Mouse (Mus musculus): ENCODE results near the gene Rhod. TPM values are rescaled to one million over a fixed set of nuclear protein-coding genes. Genes with fewer than 3 reads are reported as not detected.
"Not testable (repeated sequence)": the region's sequence is repeated elsewhere in the genome, so short reads cannot be mapped to it uniquely, and the experiment has no call there.

The Rhod gene
- total RNA-seq, 4 experiments from 2014 or later = 5.1 to 6.7 (median 5.8) TPM

GRCm38 (mm10) chr19:4414631-4415030, 24.6 kb downstream of the Rhod start:
- no peak for DNase-seq (ENCODE audit: low spot score)

DNA sequence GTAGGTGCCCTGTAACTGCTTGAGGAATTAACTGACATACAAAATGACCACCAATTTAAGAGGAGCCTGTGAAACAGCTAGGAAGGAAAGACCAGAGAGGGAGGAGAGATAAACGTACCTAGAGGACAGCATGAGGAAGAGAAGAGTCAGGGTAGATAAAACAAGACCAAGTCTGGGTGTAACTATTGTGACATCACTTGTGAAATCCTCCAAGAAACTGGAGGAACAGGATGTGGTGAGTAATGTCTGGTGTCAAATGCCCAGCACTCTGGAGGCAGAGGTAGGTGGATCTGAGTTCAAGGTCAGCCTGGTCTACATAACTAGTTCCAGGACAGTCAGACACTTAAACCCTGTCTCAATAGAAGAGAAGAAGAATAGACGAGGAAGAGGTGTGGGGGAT, 30.2 kb downstream of the Rhod start:
- no peak for DNase-seq (ENCODE audit: low spot score)

DNA sequence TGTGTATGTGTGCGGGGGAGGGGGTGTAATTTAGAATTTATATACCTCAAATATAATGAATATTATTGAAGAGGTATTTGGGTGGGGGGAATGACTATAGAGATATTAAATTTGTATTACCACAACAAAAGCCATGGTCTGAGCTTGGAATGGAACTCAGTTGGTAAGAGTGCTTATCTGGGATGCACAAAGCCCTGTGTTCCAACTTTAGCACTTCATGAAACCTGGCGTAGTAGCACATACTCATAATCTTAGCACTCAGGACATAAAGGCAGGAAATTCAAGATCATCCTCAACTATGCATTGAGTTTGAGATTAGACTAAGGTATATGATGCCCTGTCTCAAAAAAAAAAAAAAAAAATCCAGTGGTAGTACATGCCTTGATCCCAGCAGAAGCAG, 34.4 kb downstream of the Rhod start:
- DNase-seq (ENCODE audit: low spot score) = no peak

- no peak for DNase-seq (ENCODE audit: low spot score)
Observed at GRCm38 (mm10) chr19:4398959-4399358, 40.3 kb downstream of the Rhod start.

GRCm38 (mm10) chr19:4398630-4398948, 40.6 kb downstream of the Rhod start:
- no peak for DNase-seq (ENCODE audit: low spot score)

DNA sequence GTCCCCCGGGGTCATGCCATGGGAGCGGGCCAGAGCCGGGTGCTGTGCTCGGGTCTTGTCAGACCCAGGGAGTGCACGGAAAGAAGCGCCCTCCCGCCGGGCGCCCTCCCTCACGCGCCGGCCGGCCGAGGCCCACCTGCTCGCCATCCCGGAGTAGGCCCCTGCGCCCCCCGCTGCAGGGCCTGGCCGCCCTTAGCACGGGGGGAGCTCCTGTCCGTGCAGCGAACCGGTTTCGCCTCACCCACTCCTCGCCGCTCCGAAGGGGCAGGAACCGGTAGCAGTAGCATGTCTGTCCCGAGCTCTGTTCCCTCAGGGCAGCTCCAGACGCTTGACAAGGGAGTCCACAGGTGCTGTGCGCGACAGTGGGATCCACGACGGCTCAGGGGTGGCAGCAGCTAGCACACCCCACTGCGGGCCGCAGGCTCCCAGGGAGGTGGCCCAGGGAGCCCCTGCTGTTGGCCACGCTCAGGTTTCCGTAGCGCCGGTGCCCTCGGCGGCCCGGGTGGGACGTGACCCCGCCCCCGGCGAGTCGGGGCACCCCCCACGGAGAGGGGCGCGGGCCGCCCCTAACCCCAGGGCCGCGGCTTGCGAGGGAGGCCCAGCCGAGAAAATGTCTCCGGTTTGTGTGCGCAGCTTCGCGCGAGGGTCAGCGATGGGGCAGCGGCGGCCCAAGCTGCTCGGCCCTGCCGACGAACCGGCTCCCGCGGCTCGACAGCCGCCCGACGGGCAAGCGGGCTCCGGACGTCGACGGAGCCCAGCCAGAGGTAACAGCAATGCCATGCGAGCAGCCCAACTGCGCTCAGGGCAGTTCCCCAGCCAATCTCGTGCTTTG, 41.2 kb downstream of the Rhod start, which contains the start of gene Kdm2a:
TSS of gene Kdm2a (minus strand) at position 488 of the 832 bp plus-strand sequence.
- DNase-seq (ENCODE audit: low spot score) = peak; percentile 51

DNA sequence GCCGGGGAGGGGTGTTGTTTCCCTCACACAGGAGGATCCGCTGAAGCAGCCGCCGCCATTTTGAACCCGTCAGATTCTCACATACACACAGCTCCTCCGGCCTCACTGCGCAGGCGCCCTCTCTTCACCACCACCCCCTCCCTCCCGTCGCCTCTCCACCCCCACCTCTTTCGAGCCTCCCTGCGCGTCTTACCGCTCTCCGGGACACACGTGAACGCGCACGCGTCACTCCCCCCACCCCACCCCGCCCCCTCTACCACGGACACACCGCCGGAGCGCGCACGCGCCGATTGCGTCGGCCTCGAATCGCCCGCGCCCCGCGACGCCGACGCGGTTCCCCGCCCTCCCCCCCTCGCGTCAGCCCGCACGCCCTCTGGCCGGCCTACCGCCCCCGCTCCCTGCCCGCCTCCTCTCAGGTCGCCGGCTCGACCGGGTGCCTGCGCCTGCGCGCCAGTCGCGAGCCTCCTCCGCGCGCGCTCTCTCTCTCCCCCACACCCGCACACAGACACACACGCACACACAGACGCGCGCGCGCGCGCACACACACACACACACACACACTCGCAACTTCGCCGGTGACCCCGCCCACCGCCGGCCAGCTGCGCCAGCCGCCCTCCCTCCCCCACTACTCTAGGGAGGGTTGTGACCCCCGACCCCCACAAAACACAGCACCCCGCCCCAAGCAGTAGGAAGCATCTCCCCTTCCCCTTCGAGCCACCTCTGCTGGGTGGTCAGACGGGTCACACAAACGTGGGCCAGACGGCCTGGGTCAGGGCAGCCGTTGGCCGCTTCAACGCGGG, 42.0 kb downstream of the Rhod start:
- peak; percentile 93 for DNase-seq (ENCODE audit: low spot score)

GRCm38 (mm10) chr19:4396081-4396997, 42.9 kb downstream of the Rhod start:
- DNase-seq (ENCODE audit: low spot score) = peak; percentile 26

GRCm38 (mm10) chr19:4387276-4387675, 52.0 kb downstream of the Rhod start:
- no peak for DNase-seq (ENCODE audit: low spot score)

DNA sequence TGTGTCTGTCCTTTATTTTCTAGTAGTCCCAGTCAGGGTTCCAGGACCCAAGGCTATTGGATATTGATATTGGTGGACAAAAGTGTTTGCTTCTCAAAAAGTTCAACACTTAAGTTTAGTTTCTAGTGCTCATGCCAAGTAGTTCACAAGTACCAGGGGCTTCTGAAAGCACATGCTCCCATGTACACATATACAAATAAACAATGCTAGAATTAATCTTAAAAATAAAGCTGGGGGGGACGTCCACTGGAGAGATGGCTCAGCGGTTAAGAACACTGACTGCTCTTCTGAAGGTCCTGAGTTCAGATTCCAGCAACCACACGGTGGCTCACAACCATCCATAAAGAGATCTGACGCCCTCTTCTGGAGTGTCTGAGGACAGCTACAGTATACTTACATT, 54.2 kb downstream of the Rhod start:
- DNase-seq (ENCODE audit: low spot score) = no peak

DNA sequence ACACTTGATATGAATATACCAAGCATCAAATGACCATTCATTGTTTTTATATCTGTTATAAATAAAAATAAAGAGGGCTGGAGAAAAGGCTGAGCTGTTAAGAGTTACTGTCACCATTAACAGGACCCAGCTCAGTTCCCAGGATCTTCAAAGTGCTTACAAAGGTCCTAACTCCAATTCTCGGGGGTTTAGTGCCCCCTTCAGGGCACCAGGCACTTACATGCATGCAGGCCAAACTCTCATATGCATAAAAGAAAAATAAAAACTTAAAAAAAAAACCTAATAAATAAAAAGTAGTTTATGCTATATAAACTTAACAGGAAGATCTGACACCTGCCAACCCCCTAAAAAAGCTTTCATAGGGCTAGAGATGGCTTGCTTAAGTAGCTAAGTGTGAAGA, 54.9 kb downstream of the Rhod start:
- no peak for DNase-seq (ENCODE audit: low spot score)

- DNase-seq (ENCODE audit: low spot score) = no peak
Observed at GRCm38 (mm10) chr19:4383306-4383705, 55.9 kb downstream of the Rhod start.

DNA sequence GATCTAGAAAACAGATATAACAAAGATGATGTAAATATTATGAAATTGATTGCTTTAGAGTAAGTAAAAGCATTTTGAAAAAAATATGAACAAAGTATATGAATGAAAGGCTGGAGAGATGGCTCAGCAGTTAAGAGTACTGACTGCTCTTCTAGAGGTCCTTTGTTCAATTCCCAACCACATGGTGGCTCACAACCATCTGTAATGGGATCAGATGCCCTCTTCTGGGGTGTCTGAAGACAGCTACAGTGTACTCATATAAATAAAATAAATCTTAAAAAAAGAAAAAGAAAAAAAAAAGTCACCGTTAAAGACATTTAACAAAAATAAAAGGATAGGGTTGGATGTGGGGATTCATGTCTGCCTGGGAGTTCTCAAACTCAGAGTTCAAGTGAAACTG, 56.9 kb downstream of the Rhod start:
- not testable (repeated sequence) for DNase-seq (ENCODE audit: low spot score)

Other genes starting within 250 kb of the Rhod start
- 10 to 100 TPM in 2 of 4 experiments, 1 to 10 TPM in 2; 8.6 to 19.6 (median 12.4) TPM for gene Tbc1d10c, start 248.1 kb downstream of the Rhod start, total RNA-seq (2022)
- 100 to 1,000 TPM; 261 to 310 (median 281) TPM for gene Ppp1ca, start 247.4 kb downstream of the Rhod start, total RNA-seq (2022)
- 1 to 10 TPM; 5.3 to 6.2 (median 5.6) TPM for gene Rad9a, start 237.8 kb downstream of the Rhod start, total RNA-seq (2022)
- 1 to 10 TPM in 2 of 4 experiments, under 1 TPM in 2; 0.57 to 1.6 (median 1.0) TPM for gene Clcf1, start 225.2 kb downstream of the Rhod start, total RNA-seq (2022)
- gene AC109138.7, start 225.1 kb downstream of the Rhod start, total RNA-seq (2022) = under 1 TPM in 1 of 4 experiments, not detected in 3; 0.87 TPM
- 10 to 100 TPM; 11.9 to 17.5 (median 14.3) TPM for gene Pold4, start 207.5 kb downstream of the Rhod start, total RNA-seq (2022)
- gene Ssh3, start 170.3 kb downstream of the Rhod start, total RNA-seq (2022) = 10 to 100 TPM in 2 of 4 experiments, 1 to 10 TPM in 2; 6.1 to 11.4 (median 8.1) TPM
- gene Ankrd13d, start 156.3 kb downstream of the Rhod start, total RNA-seq (2022) = 1 to 10 TPM in 1 of 4 experiments, under 1 TPM in 3; 0.59 to 2.1 (median 0.80) TPM
- gene Grk2, start 133.2 kb downstream of the Rhod start, total RNA-seq (2022) = 10 to 100 TPM; 48.7 to 55.9 (median 50.7) TPM
- 10 to 100 TPM; 36.9 to 47.7 (median 38.9) TPM for gene Kdm2a, start 41.1 kb downstream of the Rhod start, total RNA-seq (2022)
- gene Syt12, start 38.0 kb upstream of the Rhod start, total RNA-seq (2022) = 10 to 100 TPM in 1 of 4 experiments, 1 to 10 TPM in 3; 4.2 to 13.5 (median 6.1) TPM
- not detected for gene 2010003K11Rik, start 59.2 kb upstream of the Rhod start, total RNA-seq (2022)
- 10 to 100 TPM; 38.8 to 58.2 (median 43.9) TPM for gene Pcx, start 71.0 kb upstream of the Rhod start, total RNA-seq (2022)
- 1 to 10 TPM; 5.7 to 7.8 (median 7.1) TPM for gene Lrfn4, start 176.2 kb upstream of the Rhod start, total RNA-seq (2022)
- gene Rce1, start 186.2 kb upstream of the Rhod start, total RNA-seq (2022) = 1 to 10 TPM; 6.9 to 9.2 (median 8.0) TPM

All from heart, adult 8-10 months (tissue).